Mouse (Mus musculus): ENCODE measurements around the gene Jazf1.

The Jazf1 gene

GRCm38 (mm10) chr6:53067989-53068874 is at the start of gene Jazf1:
Gene Jazf1, minus strand, starts transcription at chr6:53068631.
- 4% methylated on average over 96 of the region's 133 CpGs for WGBS

DNA sequence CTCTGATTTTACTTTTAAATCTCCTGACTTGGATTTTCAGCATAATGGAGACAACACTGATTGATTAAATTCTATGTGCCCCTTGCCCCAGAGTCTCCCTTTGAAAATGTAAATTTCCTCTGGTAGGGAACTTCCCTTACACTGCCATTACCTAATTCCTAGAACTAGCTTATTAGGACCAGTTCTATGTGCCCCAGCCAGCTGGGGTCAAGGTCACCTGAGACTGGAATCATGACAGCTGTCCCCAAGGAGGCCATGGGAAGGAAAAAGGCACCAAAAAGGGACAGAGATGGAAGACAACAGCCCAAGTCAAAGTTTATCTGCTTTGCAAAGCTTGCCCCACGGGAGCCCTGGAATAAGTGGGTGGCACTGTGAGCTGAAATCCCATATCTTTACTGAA is 49.4 kb upstream of the Jazf1 start:
- 47% methylated on average over 1 of the region's 1 CpGs for WGBS

- WGBS = 78% methylated on average over 4 of the region's 4 CpGs
Observed at GRCm38 (mm10) chr6:53086879-53087278, 18.4 kb upstream of the Jazf1 start.

DNA sequence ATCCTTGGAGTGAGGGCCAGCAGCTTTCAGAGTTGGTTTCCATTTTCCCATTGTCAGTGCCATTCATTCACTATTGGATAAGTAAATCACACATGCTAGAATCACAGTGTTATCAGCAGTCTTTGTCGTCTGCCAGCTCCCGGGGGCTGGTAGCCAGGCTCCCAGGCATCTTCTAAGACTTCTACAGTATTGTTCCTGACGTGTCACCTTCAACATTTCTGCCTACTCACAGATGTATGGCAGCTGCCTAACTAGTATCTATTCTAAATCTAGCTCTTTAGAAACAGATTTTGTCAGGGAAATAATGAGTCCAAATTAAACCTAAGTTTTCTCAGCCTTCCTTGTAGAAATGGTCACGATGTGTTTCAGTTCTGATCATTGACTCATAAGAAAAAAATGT is 12.8 kb upstream of the Jazf1 start:
- 48% methylated on average over 4 of the region's 4 CpGs for WGBS

DNA sequence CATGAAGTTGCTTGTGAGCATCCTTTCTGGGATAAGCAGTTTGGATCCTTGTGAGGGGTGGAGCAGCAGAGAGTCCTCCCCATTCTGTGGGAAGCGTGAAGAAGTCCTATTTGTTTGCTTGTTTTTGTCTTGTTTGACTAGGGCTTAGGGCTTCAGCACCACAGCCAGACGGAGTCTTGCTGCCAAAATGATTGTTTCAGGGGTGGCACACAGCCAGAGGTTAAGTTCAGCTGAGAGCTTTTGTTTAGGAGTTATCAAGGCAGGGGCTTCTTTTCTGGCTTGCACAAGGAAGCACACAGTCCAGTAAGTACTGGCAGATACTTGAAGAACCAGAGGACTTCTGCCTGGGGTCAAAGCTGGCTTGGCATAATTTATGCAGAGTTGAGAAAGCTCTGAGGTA is 10.2 kb upstream of the Jazf1 start:
- WGBS = 49% methylated on average over 2 of the region's 2 CpGs

DNA sequence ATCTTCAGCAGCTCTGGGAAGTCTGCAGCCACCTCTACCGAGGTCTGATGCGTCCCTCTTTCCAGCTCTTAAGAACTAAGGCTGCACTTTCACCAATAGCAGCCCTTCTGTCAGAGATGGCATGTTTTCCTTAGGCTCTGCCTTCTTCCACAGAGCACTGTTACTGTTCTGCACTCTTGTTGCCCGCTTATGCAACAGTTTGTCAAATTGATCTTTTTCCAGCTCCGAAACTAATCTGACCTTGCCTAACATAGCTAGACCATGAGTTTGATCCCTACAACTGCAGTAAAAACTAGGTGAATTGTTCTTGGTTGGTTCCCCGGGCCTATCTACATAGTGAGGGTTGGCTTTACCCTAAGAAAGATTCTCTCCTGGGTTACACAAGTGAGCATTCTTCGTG is 3.3 kb upstream of the Jazf1 start:
- 91% methylated on average over 6 of the region's 6 CpGs for whole genome bisulfite sequencing

DNA sequence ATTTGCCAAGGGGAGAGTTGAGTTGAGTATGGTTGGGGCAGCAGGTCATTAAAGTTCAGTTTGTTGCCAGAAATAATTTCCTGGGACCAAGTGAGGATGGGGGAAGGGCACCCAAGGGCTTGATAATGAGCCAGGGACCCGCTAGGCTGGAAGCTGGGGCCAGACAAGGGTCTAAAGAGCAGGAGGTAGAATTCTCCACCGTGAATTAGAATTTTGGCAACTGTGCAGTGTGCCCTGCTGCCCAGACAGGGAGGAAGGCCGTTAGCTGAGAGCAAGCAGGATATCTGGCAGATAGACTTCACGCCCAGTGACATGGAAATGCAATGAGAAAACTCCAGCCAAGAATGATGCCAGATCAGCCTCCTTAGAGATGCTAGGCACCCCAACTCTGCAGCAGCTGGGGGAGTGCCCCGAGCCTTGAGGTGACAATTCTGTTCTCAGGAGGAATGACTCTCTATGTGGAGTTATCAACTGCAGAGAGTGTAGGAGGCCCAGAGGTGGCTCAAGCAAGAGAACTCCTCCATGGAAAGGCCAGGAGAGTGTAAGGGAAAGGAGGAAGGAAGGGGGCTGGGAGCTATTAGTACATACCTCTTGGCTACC is 1.6 kb upstream of the Jazf1 start:
- WGBS = 34% methylated on average over 5 of the region's 5 CpGs

- WGBS = 16% methylated on average over 6 of the region's 6 CpGs
Observed at GRCm38 (mm10) chr6:53068875-53069178, 396 bp upstream of the Jazf1 start.

- 5% methylated on average over 34 of the region's 41 CpGs for WGBS
Observed at GRCm38 (mm10) chr6:53067446-53067988, 914 bp downstream of the Jazf1 start.

GRCm38 (mm10) chr6:53066978-53067377 is 1.5 kb downstream of the Jazf1 start:
- WGBS = 62% methylated on average over 3 of the region's 3 CpGs

GRCm38 (mm10) chr6:53064070-53064469 is 4.4 kb downstream of the Jazf1 start:
- WGBS = 84% methylated on average over 4 of the region's 4 CpGs

DNA sequence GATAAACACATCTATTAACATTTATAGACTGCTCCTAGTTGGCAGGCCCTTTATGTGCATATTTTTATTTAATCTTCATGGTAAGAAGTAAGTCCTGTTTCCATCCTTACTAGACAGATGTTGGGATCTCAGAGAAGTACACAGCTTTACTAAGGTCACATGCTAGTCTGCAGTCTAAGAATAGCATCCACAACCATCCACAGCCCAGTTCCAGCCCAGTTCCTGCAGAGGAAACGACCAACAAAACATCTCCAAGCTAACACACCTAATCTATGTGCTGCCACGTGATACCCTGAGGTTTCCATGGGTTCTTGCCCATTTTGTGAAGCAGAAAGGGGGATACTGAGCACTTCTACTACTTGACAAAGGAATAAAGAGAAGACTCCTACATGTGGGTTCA is 13.5 kb downstream of the Jazf1 start:
- 53% methylated on average over 2 of the region's 2 CpGs for WGBS

DNA sequence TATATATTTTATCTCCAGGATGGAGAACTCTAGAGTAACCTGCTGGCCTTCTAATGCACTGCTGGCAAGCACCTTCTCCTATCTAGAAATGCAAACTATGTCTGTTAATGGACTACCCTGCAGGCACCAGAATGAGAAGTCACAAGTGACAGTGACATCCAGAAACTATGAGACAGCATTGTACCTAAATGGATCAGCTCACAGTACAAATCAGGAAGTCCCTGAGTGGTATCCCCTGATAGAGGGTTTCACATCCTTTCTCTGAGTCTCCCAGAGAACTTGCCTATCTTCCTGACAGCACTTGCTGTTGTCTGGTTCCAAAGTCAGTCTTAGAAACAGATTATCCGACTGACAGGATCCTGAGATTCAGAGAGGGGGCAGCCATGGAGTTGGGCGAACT is 22.9 kb downstream of the Jazf1 start:
- 92% methylated on average over 2 of the region's 2 CpGs for WGBS

DNA sequence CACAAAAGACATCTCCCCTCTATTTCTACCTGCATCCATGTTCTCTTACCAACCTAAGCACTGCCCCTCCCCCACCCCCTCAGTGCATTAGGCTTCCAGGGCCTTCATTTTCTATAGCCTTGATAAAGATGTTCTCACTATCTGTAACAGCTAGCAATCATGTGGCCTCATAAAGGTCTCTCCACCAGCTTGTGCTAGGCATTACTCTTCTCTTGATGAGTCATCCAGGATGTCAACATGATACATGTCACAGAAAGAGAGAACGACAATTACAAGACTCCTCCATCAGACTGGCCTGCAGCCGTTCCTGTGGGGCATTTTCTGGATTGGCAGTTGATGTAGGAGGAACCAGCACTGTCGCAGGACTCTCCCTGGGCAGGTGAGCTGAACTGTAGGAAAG is 30.3 kb downstream of the Jazf1 start:
- 73% methylated on average over 3 of the region's 3 CpGs for WGBS

DNA sequence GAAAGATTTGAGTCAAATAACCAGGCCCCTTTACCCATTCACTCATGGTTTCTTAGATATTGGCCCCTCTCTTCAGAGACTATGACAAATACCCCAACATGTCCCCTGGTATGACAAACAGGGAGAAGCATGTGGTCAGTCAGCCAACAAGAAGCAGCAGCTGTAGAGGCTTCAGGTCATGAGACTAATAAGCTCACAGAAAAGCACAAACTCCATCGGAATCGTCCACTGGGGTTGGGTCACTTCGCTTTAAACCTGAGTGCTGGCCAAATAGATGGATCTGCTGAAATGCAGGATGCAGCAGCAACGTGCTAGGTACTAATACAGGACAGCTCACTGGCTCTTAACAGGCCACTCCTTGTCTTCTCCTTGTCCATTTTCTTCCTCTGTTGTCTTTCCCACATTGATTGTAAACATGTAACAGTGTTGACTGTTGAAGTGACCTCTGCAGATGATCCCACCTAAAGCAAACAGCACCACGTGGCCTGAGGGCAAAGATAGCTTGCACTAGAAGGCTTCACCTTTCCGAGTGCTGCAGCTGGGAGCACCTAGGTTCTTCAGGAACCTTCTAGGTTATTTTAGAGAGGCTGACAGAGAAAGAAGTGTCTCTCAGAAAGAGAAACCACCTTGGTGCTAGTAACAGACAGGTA is 33.9 kb downstream of the Jazf1 start:
- WGBS = 94% methylated on average over 6 of the region's 6 CpGs

GRCm38 (mm10) chr6:53032730-53033484 is 35.5 kb downstream of the Jazf1 start:
- 75% methylated on average over 4 of the region's 4 CpGs for whole genome bisulfite sequencing

DNA sequence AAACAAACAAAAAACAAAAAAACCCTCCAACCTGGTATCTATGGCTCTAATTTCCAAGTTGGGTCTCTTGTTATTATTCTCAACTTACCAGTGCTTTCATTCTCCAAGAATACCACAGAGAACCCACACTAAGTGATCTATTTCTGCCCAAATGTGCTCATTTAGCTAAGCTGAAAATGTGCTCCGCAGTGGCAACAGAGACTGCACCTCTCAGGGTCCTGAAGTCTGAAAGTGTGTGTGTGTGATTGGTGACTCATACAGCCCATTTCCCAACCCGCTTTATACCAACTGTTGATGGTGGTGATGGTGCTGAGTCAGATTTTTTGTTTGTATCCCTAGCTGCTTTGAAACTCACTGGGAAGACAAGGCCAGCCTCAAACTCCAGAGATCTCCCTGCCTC is 46.4 kb downstream of the Jazf1 start:
- 48% methylated on average over 2 of the region's 2 CpGs for WGBS

GRCm38 (mm10) chr6:53021081-53021480 is 47.4 kb downstream of the Jazf1 start:
- 67% methylated on average over 2 of the region's 2 CpGs for WGBS

DNA sequence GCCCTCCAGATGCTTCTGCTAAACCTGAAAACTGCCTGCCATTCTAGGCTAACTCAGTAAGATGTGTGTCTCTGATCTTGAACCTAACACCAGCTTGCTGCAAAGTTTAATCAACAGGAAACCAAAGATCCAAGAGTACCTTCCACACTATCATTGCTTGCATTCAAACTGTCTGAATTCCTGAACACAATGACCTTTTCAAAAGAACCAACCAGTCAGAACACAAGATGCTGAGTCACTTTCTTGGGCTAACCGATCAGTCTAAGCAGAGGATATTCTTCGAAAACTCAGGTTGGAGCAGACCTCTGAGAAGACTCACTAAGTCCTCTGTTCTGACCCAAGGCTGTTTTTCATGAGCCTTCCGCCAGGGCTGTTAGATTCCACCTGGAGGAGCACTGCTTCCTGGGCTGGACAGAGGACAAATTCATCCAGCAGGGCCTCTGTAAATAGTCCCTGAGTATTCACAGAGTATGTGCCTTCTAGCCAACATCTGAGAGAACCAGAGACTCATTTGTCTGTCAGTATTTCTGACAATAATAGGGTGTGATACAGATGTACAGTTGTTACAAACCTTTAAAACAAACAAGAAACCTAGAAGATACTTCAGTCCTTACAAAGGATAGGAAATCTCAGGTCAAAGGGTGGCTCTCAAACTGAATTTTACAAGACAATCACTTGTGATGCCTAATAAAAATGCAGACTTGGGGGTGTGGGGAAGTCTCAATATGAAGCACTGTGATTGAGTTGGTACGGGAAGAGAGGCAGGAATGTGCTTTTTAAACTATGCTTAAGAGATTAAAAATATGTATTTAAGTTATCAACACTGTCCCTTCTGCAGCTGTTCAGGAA is 50.9 kb downstream of the Jazf1 start:
- WGBS = 72% methylated on average over 4 of the region's 4 CpGs

DNA sequence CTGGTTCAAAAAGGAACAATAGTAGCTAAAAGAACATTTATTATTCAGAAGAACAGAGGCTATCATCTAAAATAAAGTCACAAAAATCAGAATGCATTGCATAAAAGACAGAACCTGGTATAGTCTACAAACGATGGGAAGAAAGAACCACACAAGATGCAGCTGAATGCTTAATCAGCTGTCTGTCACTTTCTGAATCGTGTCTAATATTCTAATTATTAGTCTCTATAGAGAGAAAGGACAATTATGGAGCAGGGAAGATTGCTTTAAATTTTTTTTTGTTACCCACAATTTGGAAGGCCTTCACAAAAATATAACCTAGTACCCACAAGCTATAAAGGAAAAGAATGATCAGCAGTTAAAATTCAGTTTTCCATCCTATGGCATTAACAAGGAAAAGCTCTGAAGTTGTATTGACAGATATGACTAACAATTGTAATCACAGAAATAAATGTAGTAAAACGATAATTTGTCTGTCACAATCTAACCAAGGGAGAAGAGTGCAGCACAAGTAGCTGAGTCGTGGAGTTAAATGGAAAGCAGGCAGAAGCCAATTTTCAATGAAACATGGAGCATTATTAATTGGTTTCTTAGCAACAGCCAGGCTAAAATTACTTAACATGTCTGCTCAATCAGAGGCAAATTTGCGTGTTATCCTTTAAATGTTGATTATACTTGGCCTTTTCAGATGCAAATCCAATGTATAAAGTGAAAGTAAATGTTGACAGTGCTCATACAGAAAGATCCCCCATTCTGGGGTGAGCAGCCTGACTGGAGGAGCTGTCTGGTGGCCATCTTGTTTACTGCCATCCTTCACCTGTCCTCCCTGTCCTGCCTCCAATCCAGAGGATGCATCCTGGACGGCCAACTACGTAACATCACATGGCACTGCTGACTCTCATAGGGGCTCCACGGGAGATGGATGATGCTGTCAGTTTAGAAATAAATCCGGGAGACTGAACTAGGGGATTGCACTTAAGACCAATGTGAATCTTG is 53.7 kb downstream of the Jazf1 start:
- WGBS = 73% methylated on average over 9 of the region's 9 CpGs
